ENCODE assay signal across 15 mouse cellular contexts in genomic region chr14:16133410-16133809, GRCm38 (mm10).
"Had no signal": no experiment of that assay in that cellular context is flagged by ENCODE, and none has a peak within 500 bp of the region (broad histone marks: within the 10 kb centered on the region; RNA-seq: fewer than 3 reads in every experiment).

No protein-coding gene starts in this region.

- H3K27ac ChIP-seq: neural tube, embryonic 13.5 days; neural tube, embryonic 15.5 days; stomach, embryonic 15.5 days; stomach, postnatal 0 days had no signal

- H3K36me3 ChIP-seq: neural tube, embryonic 13.5 days; neural tube, embryonic 15.5 days; stomach, embryonic 15.5 days had no signal

- H3K4me3 ChIP-seq: neural tube, embryonic 13.5 days; neural tube, embryonic 15.5 days; stomach, embryonic 15.5 days had no signal

- H3K9ac ChIP-seq: neural tube, embryonic 13.5 days; neural tube, embryonic 15.5 days; stomach, embryonic 15.5 days had no signal

- H3K4me2 ChIP-seq: neural tube, embryonic 13.5 days; neural tube, embryonic 15.5 days; stomach, embryonic 15.5 days had no signal

- DNase-seq: retina, postnatal 1 day; right cerebral cortex, adult 18-20 months; right cerebral cortex, postnatal 14 days; right cerebral cortex, postnatal 25 days; right cerebral cortex, postnatal 4 days; spleen, adult 18-20 months; thymus, adult 18-20 months; thymus, adult 2 months; thymus, postnatal 14 days; thymus, postnatal 25 days; thymus, postnatal 4 days had no signal

- H3K9me3 ChIP-seq: neural tube, embryonic 13.5 days; neural tube, embryonic 15.5 days; stomach, embryonic 15.5 days had no signal

- H3K4me1 ChIP-seq: neural tube, embryonic 13.5 days; neural tube, embryonic 15.5 days; stomach, embryonic 15.5 days had no signal

- H3K27me3 ChIP-seq: neural tube, embryonic 13.5 days; neural tube, embryonic 15.5 days; stomach, embryonic 15.5 days had no signal
